Mouse (Mus musculus) kidney, embryonic 16.5 days (tissue): ENCODE results near the gene Fam104a. TPM values are rescaled to one million over a fixed set of nuclear protein-coding genes. Genes with fewer than 3 reads are reported as not detected.

Experiments
- ATAC-seq: fragments of 200-750 bp; cut with Nextera tagmentation; 2 replicates; pipeline ENCODE4 v1.8.0; 2017; ENCODE audit warnings: moderate TSS enrichment; ENCODE audit not compliant: low FRiP score, low TSS enrichment
- H3K27ac ChIP-seq: fragments of 300-500 bp; sonication (generic); 2 replicates; pipeline ENCODE4 v1.5.1; 2014; ENCODE audit warnings: low read length
- H3K27me3 ChIP-seq: fragments of 300-500 bp; sonication (generic); 2 replicates; pipeline ENCODE4 v1.6.1; 2014; ENCODE audit warnings: low read length, control low read depth, mixed read lengths; ENCODE audit not compliant: insufficient read depth
- H3K36me3 ChIP-seq: fragments of 300-500 bp; sonication (generic); 2 replicates; pipeline ENCODE4 v1.6.1; 2014; ENCODE audit warnings: low read length, control low read depth, mixed read lengths; ENCODE audit not compliant: insufficient read depth
- H3K4me1 ChIP-seq: fragments of 300-500 bp; sonication (generic); 2 replicates; pipeline ENCODE4 v1.6.1; 2014; ENCODE audit warnings: low read length, control low read depth, mixed read lengths; ENCODE audit not compliant: insufficient read depth
- H3K4me2 ChIP-seq: fragments of 300-500 bp; sonication (generic); replicated peaks from 2 replicates; pipeline ENCODE4 v1.6.1; 2014; ENCODE audit warnings: low read depth, low read length
- H3K4me3 ChIP-seq: fragments of 300-500 bp; sonication (generic); 2 replicates; pipeline ENCODE4 v1.5.1; 2014; ENCODE audit warnings: mild to moderate bottlenecking, low read length
- H3K9ac ChIP-seq: fragments of 300-500 bp; sonication (generic); replicated peaks from 2 replicates; pipeline ENCODE4 v1.6.1; 2014; ENCODE audit warnings: low read length
- H3K9me3 ChIP-seq: fragments of 300-500 bp; sonication (generic); 2 replicates; pipeline ENCODE4 v1.6.1; 2016; ENCODE audit warnings: low read length, control low read depth
- WGBS: fragments of 180-500 bp; shearing (Covaris S2); extraction: QIAGEN DNeasy Blood & Tissue Kit; methylation state at CpG from one replicate; pipeline ENCODE4 v1.1.7; 2014; 5-methylcytosine and 5-hydroxymethylcytosine counted together
- polyA plus RNA-seq: library from polyadenylated mRNA; unstranded; fragments of >200 nt; fragmentation: Nextera tagmentation; extraction: Ambion mirVana; gene quantifications from 2 replicates; pipeline ENCODE4 v1.2.1, GENCODE M21; 2015

The Fam104a gene
- polyA plus RNA-seq, 1 experiment from 2014 or later, result 45.7 TPM

DNA sequence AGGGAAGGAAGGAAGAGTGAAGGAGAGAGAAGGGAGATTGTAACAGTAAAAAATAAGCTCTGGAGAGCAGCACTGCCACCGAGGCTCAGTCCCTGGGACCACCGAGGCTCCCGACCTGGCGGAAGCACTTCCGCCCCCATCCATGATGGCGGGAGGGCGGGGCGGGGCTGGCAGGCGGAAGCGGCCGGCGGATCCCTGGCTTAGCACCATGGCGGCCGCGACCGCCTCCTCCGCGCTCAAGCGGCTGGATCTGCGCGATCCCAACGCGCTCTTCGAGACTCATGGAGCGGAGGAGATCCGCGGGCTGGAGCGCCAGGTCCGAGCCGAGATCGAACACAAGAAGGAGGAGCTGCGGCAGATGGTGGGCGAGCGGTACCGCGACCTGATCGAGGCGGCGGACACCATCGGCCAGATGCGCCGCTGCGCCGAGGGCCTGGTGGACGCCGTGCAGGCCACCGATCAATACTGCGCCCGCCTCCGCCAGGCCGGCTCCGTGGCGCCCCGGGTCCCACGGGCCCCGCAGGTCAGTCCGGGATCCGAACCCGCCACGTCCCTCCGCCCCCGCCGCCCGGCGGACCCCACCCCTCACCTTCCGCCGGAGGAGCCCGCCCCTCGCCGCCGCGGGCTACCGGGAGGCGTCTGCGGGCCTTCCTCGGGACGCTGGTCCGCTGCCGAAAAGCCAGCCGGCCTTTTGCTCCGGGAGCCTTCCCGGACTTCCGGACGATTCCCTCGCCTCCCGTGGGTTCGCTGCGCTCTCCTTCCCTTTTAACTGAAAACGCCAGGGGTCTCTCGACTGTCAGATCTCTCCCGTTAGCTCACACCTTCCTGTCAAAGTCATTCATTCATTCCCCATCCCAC, 34.4 kb downstream of the Fam104a start, which contains the start of gene Slc39a11:
Gene Slc39a11 (minus strand): TSS at position 727 of the 858 bp plus-strand sequence.
- Histone ChIP-seq H3K27me3 (no peaks in the 10 kb centered on the region), H3K4me1 (peaks cover 41% of the 10 kb centered on the region), H3K4me2 (peak within 1 kb of the TSS; percentile 80), H3K4me3 (peak within 1 kb of the TSS; percentile 95), H3K9ac (peak within 1 kb of the TSS; percentile 96), H3K9me3 (no peaks in the 10 kb centered on the region), H3K36me3 (peaks cover 28% of the 10 kb centered on the region), H3K27ac (peak within 1 kb of the TSS; percentile 84)
- ATAC-seq, result peak; percentile 72
- under 1% methylated on average over 79 of the region's 91 CpGs for WGBS

DNA sequence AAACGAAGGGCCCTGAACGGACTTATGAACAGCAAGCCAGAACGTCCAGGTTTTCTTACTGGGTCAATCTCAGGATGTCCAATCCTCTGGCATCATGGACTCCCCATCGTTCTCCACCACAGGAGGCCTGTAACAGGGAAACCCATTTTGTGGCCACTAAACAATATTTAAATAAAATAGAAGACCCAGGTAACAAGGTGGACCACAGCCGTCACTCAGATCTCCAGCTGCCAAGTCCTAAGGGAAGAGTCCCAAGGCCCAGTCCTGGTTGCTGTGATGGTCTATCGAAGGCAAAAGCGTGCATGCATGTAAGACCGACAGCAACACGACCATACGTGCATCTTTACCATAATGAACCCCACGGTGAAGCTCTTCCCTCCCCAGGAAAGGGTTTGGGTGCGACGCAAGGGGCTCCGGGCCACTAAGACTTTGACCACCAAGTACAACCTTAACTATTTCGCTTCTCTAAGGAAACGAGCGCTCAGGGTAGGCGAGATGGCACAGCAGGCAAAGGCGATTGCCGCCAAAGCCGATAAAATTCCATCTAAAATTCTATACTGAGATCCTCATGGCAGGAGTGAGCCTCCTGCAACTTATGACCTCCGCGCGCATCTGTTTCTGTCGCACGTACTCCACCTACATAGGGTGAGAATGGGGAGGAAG, 35.1 kb downstream of the Fam104a start, which contains the start of gene Cog1:
Gene Cog1 (plus strand): TSS at position 480 of the 663 bp plus-strand sequence.
- ATAC-seq, result no peak; the same call in 1 of the 2 replicates
- H3K9me3 ChIP-seq, result no peaks in the 10 kb centered on the region
- peak within 1 kb of the TSS; percentile 95 for H3K4me3 ChIP-seq
- peaks cover 20% of the 10 kb centered on the region for H3K36me3 ChIP-seq
- H3K27ac ChIP-seq, result peak within 1 kb of the TSS; percentile 84
- WGBS, result 42% methylated on average over 26 of the region's 26 CpGs
- peaks cover 41% of the 10 kb centered on the region for H3K4me1 ChIP-seq
- peak within 1 kb of the TSS; percentile 80 for H3K4me2 ChIP-seq
- no peaks in the 10 kb centered on the region for H3K27me3 ChIP-seq
- H3K9ac ChIP-seq, result peak within 1 kb of the TSS; percentile 96

DNA sequence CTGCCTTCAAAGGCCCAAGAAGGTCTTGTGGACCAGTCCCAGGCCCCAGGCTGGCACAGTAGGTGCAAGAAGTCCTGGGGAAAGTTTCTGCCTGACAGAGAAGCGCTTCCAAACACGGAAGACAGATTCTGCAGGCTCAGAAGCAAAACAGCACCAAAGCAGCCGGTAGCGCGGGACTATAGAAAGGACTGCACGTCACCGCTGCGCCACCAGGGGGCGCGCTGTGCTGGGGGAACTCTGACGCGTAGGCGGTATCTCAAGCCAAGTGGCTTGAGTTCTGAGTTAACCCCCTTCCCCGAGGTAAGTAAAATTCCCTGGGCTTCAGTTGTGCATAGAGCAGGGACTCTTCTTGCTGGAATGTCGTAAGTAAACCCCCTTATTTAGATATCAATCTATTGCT, 35.8 kb downstream of the Fam104a start:
- 4% methylated on average over 15 of the region's 15 CpGs for WGBS
- peaks cover 14% of the 10 kb centered on the region; the same call in 1 of the 2 replicates for H3K36me3 ChIP-seq
- ATAC-seq, result no peak
- H3K27me3 ChIP-seq, result no peaks in the 10 kb centered on the region
- 0 out of 2 replicates have a peak overlapping the region, but pooled peaks have one; percentile 21 for H3K4me2 ChIP-seq
- no peak overlapping the region for H3K27ac ChIP-seq
- H3K4me3 ChIP-seq, result no peak overlapping the region
- peaks cover 39% of the 10 kb centered on the region for H3K4me1 ChIP-seq
- H3K9me3 ChIP-seq, result no peaks in the 10 kb centered on the region
- peak overlapping the region; percentile 50 for H3K9ac ChIP-seq

DNA sequence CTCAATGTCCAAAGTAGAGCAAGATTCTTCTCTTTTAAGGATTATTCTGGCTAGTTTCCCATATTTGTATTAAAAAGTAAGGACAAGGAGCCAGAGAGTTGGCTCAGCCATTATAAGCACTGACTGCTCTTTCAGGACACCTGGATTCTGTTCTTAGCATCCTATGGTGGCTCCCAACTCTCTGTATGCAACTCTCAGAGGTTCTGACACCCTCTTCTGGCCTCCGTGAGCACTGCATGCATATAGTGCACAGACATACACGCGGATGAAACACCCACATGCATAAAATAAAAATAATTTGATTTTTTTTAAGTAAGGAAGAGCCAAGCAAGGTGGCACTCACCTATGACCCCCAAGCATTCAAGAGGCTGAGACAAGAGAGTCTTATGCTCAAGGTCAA, 38.8 kb downstream of the Fam104a start:
- no peaks in the 10 kb centered on the region for H3K27me3 ChIP-seq
- H3K4me2 ChIP-seq, result no peak overlapping the region
- peaks cover 11% of the 10 kb centered on the region for H3K4me1 ChIP-seq
- H3K36me3 ChIP-seq, result no peaks in the 10 kb centered on the region
- H3K9me3 ChIP-seq, result no peaks in the 10 kb centered on the region
- no peak for ATAC-seq
- no peak overlapping the region for H3K4me3 ChIP-seq
- 86% methylated on average over 3 of the region's 3 CpGs for WGBS
- no peak overlapping the region for H3K27ac ChIP-seq
- H3K9ac ChIP-seq, result no peak overlapping the region

DNA sequence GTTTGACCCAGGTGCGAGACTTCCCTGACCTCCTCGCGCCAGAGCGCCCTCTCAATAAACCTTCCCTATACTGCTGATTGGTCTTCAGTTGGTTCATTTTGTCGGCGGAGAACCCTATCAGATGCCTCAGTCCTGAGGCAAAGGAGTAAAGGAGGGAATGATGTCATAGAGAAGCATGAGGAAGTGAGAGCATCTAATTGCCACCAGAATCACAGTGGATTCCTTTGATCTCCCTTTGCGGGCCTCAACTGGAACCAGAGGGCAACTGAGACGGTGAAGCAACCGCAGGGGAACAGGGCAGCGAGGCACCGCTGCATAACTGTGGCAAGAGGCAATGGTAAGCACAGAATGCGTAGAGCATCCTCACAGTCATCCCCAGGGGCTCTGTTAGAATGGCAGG, 45.3 kb downstream of the Fam104a start:
- Histone ChIP-seq H3K4me2 (no peak overlapping the region), H3K9ac (no peak overlapping the region), H3K36me3 (no peaks in the 10 kb centered on the region), H3K4me1 (no peaks in the 10 kb centered on the region), H3K9me3 (peaks cover 5% of the 10 kb centered on the region; the same call in 1 of the 2 replicates), H3K4me3 (no peak overlapping the region), H3K27ac (no peak overlapping the region), H3K27me3 (no peaks in the 10 kb centered on the region)
- WGBS, result 89% methylated on average over 12 of the region's 12 CpGs
- no peak for ATAC-seq

DNA sequence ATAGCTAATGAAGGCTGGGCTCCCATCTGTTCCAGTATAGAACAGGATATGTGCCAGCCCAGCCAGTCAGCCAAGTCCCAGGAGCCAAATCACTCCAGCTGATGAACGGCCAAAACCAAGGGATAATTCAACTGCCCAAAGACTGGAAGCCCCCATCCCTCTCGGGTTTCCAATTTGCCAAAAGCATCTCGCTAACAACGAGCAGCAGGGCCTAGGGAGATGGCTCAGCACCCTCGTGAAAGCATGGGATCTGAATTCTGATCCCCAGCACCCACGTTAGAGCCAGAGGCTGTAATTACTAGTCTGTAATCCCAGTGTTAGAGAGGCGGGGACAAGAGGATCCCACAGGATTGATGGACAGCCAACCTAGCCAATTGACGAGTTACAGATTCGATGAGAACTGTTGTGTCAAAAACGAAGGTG, 49.2 kb downstream of the Fam104a start:
- 62% methylated on average over 10 of the region's 10 CpGs for WGBS

DNA sequence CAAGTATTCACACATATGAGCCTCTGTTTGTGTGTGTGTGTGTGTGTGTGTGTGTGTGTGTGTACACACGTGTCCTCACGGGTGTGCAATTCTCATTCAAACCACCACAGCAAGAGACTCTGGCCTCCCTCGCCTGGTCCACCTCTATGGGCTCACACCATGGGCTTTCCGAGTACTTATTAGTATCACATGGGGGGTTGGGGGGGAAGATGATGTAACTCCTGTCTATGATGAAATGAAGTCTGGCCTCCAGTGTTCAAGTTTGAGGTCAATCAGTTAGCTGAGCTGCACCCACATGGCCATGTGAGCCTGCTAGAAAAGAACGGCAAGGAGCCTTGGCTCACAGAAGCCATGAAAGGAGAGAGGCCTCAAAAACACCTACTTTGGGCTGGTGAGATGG, 50.6 kb downstream of the Fam104a start:
- Histone ChIP-seq H3K36me3 (no peaks in the 10 kb centered on the region), H3K4me2 (no peak overlapping the region), H3K27me3 (no peaks in the 10 kb centered on the region), H3K4me1 (no peaks in the 10 kb centered on the region; the same call in 1 of the 2 replicates), H3K4me3 (no peak overlapping the region), H3K27ac (no peak overlapping the region), H3K9ac (no peak overlapping the region), H3K9me3 (peaks cover 5% of the 10 kb centered on the region; the same call in 1 of the 2 replicates)
- ATAC-seq, result no peak
- 97% methylated on average over 5 of the region's 5 CpGs for WGBS

More for the DNA sequence above, 49.2 kb downstream of the Fam104a start:
- Histone ChIP-seq H3K27me3 (no peaks in the 10 kb centered on the region), H3K9ac (no peak overlapping the region), H3K4me2 (no peak overlapping the region), H3K27ac (no peak overlapping the region), H3K9me3 (peaks cover 5% of the 10 kb centered on the region; the same call in 1 of the 2 replicates), H3K36me3 (no peaks in the 10 kb centered on the region), H3K4me1 (no peaks in the 10 kb centered on the region; the same call in 1 of the 2 replicates), H3K4me3 (no peak overlapping the region)
- no peak for ATAC-seq

DNA sequence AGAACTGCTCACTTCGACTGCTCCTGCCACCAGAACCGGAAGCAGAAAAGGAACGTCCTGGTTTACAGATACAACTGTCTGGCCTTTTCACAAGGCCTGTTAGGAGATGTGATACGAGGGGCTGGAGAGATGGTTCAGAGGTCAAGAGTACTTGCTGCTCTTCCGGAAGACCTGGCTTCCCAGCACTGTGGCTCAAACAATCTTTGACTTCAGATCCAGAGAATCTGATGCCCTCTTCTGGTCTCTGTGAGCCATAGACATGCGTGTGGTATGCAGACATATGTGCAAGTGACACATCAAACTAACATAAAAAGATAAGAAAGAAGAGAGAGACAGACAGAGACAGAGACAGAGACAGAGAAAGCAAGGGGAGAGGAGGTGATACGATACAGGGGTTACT, 51.7 kb downstream of the Fam104a start:
- no peak overlapping the region for H3K9ac ChIP-seq
- H3K27me3 ChIP-seq, result no peaks in the 10 kb centered on the region
- WGBS, result 70% methylated on average over 7 of the region's 7 CpGs
- no peaks in the 10 kb centered on the region; the same call in 1 of the 2 replicates for H3K4me1 ChIP-seq
- H3K9me3 ChIP-seq, result no peaks in the 10 kb centered on the region
- no peak overlapping the region for H3K27ac ChIP-seq
- no peak overlapping the region for H3K4me3 ChIP-seq
- H3K36me3 ChIP-seq, result no peaks in the 10 kb centered on the region
- H3K4me2 ChIP-seq, result no peak overlapping the region
- ATAC-seq, result no peak

DNA sequence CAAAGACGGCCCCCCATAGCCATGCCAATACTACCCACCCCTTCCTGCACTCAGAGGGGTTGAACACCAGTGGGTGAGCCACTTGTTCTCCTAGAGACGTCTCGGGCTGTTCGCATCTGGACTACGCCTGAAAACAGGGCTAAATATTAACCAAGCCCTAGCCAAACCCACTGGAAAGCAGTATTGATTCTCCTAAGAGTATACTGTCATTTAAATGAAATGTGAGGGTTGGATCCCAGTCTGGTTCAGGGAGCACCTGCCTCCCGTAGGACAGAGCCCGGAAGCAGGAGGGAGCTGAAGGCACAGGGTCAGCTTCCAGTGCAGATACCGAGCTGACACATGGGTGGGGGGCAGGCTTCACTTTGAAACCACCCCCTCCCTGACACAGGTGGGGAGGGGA, 52.1 kb downstream of the Fam104a start:
- 61% methylated on average over 8 of the region's 8 CpGs for WGBS
- H3K27ac ChIP-seq, result no peak overlapping the region

More for the DNA sequence above, 52.1 kb downstream of the Fam104a start:
- Histone ChIP-seq H3K9ac (no peak overlapping the region), H3K4me1 (no peaks in the 10 kb centered on the region; the same call in 1 of the 2 replicates), H3K4me3 (no peak overlapping the region), H3K9me3 (no peaks in the 10 kb centered on the region), H3K4me2 (no peak overlapping the region), H3K27me3 (no peaks in the 10 kb centered on the region), H3K36me3 (no peaks in the 10 kb centered on the region)
- no peak for ATAC-seq
